Mouse (Mus musculus): ENCODE measurements around the gene Slc1a7.

GRCm38 (mm10) chr4:108031502-108032351 lies 63.6 kb downstream of the Slc1a7 start:
- TF ChIP-seq MAFK (IDR thresholded peaks at IDR 0.05; ENCODE audit: insufficient read depth, low read depth, low read length) (no peak), CHD2 (IDR thresholded peaks at IDR 0.05; ENCODE audit: low read depth, low read length) (no peak), HCFC1 (IDR thresholded peaks at IDR 0.05; ENCODE audit: borderline replicate concordance, insufficient read depth, low read length) (no peak), ZC3H11A (IDR thresholded peaks at IDR 0.05; ENCODE audit: borderline replicate concordance, low read depth, low read length) (no peak), ZNF384 (IDR thresholded peaks at IDR 0.05; ENCODE audit: low read depth, low read length) (no peak)
